Mouse (Mus musculus): ENCODE results near the gene Rprd2.

GRCm38 (mm10) chr3:95760106-95760505 lies 58.6 kb downstream of the Rprd2 start, which contains the start of gene Tars2:
- TF ChIP-seq CTCF (IDR thresholded peaks at IDR 0.05) (no peak), EP300 (IDR thresholded peaks at IDR 0.05; ENCODE audit: insufficient read depth, low read depth, low read length) (no peak), POLR2A (IDR thresholded peaks at IDR 0.05; ENCODE audit: insufficient read depth, low read depth, low read length) (no peak)

Data from heart, adult 2 months (tissue).